Mouse (Mus musculus) retina, embryonic 14.5 days (tissue): ENCODE measurements around the gene Fam76a.
A peak's percentile ranks its signal among the peaks of the same experiment; 100 is the strongest.

ENCODE experiments used
- DNase-seq: peaks from one replicate; pipeline ENCODE4 v3.0.0-alpha.2; 2015; ENCODE audit warnings: low spot score

Fam76a gene

DNA sequence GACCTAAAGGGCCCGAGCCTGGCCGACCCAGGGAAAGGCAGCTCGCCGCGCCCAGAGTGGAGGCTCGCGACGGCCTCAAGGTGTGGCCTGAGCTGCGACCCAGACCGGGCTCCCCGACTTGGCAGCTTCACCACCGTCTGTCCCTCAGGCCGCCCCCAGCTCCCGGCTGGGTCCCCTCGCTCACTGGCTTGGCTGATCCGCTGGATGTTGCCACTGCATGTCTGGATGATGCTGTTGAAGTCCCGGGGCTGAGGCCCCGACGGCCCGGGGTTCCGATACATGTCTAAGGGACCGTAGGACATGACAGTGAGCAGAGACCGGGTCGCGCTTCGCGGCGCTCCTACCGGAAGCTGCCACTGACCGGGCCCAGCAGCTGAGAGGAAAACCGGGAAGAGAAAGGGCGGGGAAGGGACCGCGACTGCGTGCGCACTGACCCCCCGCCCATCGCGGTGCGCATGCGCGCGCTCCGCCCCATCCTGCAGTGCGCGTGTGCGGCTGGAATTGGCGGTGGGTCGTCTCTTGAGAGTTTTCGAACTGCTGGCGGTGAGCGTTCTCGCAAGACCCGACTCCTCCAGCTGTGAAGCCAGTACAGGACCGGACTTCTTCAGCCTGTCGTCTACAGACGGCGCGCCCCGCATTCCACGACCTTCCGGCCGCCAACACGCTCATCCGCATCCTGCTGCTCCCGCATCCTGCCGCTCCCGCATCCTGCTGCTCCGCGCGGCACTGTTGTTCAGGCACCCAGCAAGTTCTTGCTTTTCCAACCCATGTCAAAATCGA, 38.1 kb downstream of the Fam76a start, which contains the start of gene Stx12:
Gene Stx12, minus strand, starts transcription at position 446 of the 780 bp plus-strand sequence.
- DNase-seq, result peak; percentile 95

GRCm38 (mm10) chr4:132883561-132884063, 38.7 kb downstream of the Fam76a start:
- DNase-seq, result peak; percentile 2

GRCm38 (mm10) chr4:132874363-132875097, 47.8 kb downstream of the Fam76a start:
- no peak for DNase-seq

GRCm38 (mm10) chr4:132873481-132874362, 48.6 kb downstream of the Fam76a start:
- no peak for DNase-seq

- no peak for DNase-seq
Observed at GRCm38 (mm10) chr4:132871116-132871515, 51.2 kb downstream of the Fam76a start.

DNA sequence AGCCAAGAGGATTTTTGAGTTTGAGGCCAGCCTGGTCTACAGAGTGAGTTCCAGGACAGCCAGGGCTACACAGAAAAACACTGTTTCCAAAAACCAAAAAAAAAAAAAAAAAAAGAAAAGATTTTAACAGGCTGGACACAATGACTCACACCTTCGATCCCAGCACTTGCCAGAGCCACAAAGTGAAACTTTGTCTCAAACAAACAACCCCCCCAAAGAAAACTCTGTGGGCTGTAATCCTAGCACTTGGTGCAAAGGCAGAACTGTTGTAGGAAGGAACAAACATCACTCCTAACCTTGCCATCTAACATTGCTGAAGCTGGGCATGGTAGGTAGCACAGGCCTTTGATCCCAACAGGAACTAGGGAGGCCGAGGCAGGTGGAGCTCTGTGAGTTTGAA, 57.5 kb downstream of the Fam76a start:
- DNase-seq, result no peak

DNA sequence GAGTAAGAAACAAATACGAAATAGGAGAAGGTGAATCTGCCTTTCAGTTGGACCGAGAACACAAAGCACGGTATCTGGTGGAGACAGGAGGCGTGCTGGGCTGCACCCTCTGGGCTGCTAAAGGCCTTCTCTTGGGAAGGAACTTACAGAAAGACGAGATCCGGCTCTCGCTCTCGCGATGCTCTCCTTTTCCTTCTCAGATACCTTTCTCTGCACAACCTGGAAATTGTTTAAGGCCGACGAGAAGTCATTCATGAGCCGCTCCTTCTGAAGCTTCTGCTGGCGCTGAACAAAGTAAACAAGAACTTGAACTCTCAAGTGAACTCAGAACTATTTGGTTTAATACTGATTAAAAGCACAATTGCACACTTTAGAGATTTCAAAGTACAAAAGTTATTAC, 59.3 kb downstream of the Fam76a start:
- DNase-seq, result no peak

DNA sequence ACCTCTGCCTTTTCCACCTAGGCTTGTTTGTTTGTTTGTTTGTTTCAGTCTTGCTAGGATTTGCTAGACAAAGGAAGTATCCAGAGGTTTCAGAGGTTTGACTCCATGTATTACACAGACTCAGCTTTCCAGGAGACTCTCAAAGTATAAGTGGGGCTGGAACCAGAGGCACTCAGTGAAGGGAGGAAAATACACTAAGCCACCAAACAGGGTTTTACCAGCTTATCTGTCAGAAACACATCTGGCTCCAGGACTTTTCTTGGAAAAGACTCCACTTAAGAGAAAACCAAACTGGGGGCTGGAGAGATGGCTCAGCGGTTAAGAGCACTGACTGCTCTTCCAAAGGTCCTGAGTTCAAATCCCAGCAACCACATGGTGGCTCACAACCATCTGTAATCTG, 61.5 kb downstream of the Fam76a start:
- DNase-seq, result no peak
